Mouse (Mus musculus) liver, embryonic 14.5 days (tissue): ENCODE measurements at regions not wholly inside any gene's neighbourhood (a gene's known extent, or its start where the extent isn't known, plus 50 kb on each side); places are given as distances from the start of the nearest gene placed in this dataset.

Source experiments
- CTCF ChIP-seq: IDR thresholded peaks from 2 replicates; pipeline ENCODE4 v1.5.1; 2016; ENCODE audit warnings: antibody characterized with exemption, low read depth, control low read depth
- EP300 ChIP-seq: IDR thresholded peaks from 2 replicates; pipeline ENCODE4 v1.6.1; 2016; ENCODE audit warnings: antibody characterized with exemption, low read depth

GRCm38 (mm10) chr11:65609056-65609455, 179.0 kb downstream of the Map2k4 start:
- TF ChIP-seq EP300, result no peak
- no peak for TF ChIP-seq CTCF
